Comparison of ENCODE assay signal across 21 mouse cellular contexts in the genomic region with DNA sequence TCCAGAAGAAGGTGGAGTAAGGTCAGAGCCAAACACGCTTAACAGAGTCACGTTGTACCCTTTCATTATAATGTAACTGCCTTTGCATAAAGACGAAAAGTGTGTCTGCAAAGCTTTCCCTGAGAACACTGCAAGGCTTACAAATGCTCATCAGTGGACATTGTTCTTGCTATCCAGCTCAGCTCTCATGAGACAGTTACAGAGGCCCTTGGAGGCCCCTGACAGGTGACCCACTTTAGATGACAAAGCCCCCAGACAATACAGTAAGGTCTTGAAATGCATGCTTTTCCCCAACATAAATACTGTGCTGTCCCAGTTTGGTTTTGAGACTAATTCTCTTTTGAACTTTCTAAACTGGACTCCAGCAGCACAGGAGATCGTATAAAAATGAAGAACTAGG.
"Had no signal": no experiment of that assay in that cellular context is flagged by ENCODE, and none has a peak within 500 bp of the region (broad histone marks: within the 10 kb centered on the region; RNA-seq: fewer than 3 reads in every experiment).

No protein-coding gene starts in this region.

- H3K4me1 ChIP-seq: hindbrain, embryonic 13.5 days; intestine, embryonic 15.5 days had no signal

- DNase-seq: gastrocnemius, postnatal 25 days; heart, postnatal 4 days; kidney, adult 18-20 months; kidney, adult 8-10 months; kidney, postnatal 14 days; kidney, postnatal 36 days; layer of hippocampus, adult 9-11 months; layer of hippocampus, postnatal 36 days; left cerebral cortex, postnatal 4 days had no signal

- H3K9me3 ChIP-seq: heart, embryonic 10.5 days; heart, embryonic 12.5 days; hindbrain, embryonic 13.5 days; intestine, embryonic 15.5 days; limb, embryonic 13.5 days; limb, embryonic 15.5 days; liver, embryonic 12.5 days had no signal

- H3K27me3 ChIP-seq: heart, embryonic 12.5 days; hindbrain, embryonic 13.5 days; intestine, embryonic 15.5 days; limb, embryonic 13.5 days; limb, embryonic 15.5 days; liver, embryonic 12.5 days had no signal

- H3K36me3 ChIP-seq: hindbrain, embryonic 13.5 days; intestine, embryonic 15.5 days; limb, embryonic 13.5 days; limb, embryonic 15.5 days; liver, embryonic 12.5 days had no signal

- ATAC-seq: hindbrain, embryonic 16.5 days; inflammation-experienced regulatory T-cells, adult 6 months; intestine, embryonic 15.5 days; intestine, postnatal 0 days; liver, embryonic 12.5 days had no signal

- H3K4me3 ChIP-seq: heart, embryonic 10.5 days; heart, embryonic 12.5 days; hindbrain, embryonic 13.5 days; intestine, embryonic 15.5 days; limb, embryonic 13.5 days; limb, embryonic 15.5 days; liver, embryonic 12.5 days had no signal

- H3K9ac ChIP-seq: heart, embryonic 12.5 days; hindbrain, embryonic 13.5 days; intestine, embryonic 15.5 days; limb, embryonic 13.5 days; limb, embryonic 15.5 days; liver, embryonic 12.5 days; liver, embryonic 14.5 days had no signal

- H3K27ac ChIP-seq: heart, embryonic 10.5 days; hindbrain, embryonic 13.5 days; intestine, embryonic 15.5 days; kidney, postnatal 0 days; limb, embryonic 13.5 days; liver, embryonic 12.5 days; liver, embryonic 14.5 days had no signal

- H3K4me2 ChIP-seq: heart, embryonic 12.5 days; hindbrain, embryonic 13.5 days; intestine, embryonic 15.5 days; limb, embryonic 13.5 days; limb, embryonic 15.5 days; liver, embryonic 12.5 days had no signal
